Mouse (Mus musculus) limb, embryonic 14.5 days (tissue): Measurements from ENCODE around the gene Orai3. TPM values are rescaled to one million over a fixed set of nuclear protein-coding genes. Genes with fewer than 3 reads are reported as not detected.

Experiments used
- ATAC-seq: fragments of 200-750 bp; cut with Nextera tagmentation; 2 replicates; pipeline ENCODE4 v1.8.0; 2017; ENCODE audit warnings: low read depth, moderate number of reproducible peaks, moderate TSS enrichment; ENCODE audit not compliant: low FRiP score
- DNase-seq: peaks from one replicate; pipeline ENCODE4 v3.0.0-alpha.2; 2015; ENCODE audit warnings: low spot score
- H3K27ac ChIP-seq: fragments of 300-500 bp; sonication (generic); replicated peaks from 2 replicates; pipeline ENCODE4 v1.5.1; 2014; ENCODE audit warnings: low read depth, mild to moderate bottlenecking, low read length, moderate library complexity, mixed read lengths
- H3K27me3 ChIP-seq: fragments of 300-500 bp; sonication (generic); 2 replicates; pipeline ENCODE4 v1.6.1; 2014; ENCODE audit warnings: low read length, mixed read lengths; ENCODE audit not compliant: control insufficient read depth, insufficient read depth
- H3K36me3 ChIP-seq: fragments of 300-500 bp; sonication (generic); 2 replicates; pipeline ENCODE4 v1.6.1; 2014; ENCODE audit warnings: mild to moderate bottlenecking, low read length, moderate library complexity, mixed read lengths; ENCODE audit not compliant: control insufficient read depth, insufficient read depth
- H3K4me1 ChIP-seq: fragments of 300-500 bp; sonication (generic); 2 replicates; pipeline ENCODE4 v1.6.1; 2014; ENCODE audit warnings: antibody characterized with exemption, low read length, mixed read lengths; ENCODE audit not compliant: control insufficient read depth, insufficient read depth
- H3K4me2 ChIP-seq: fragments of 300-500 bp; sonication (generic); replicated peaks from 2 replicates; pipeline ENCODE4 v1.6.1; 2014; ENCODE audit warnings: low read depth, mild to moderate bottlenecking, low read length, moderate library complexity; ENCODE audit not compliant: severe bottlenecking
- H3K4me3 ChIP-seq: fragments of 300-500 bp; sonication (generic); replicated peaks from 2 replicates; pipeline ENCODE4 v1.5.1; 2014; ENCODE audit warnings: low read length
- H3K9ac ChIP-seq: fragments of 300-500 bp; sonication (generic); 2 replicates; pipeline ENCODE4 v1.6.1; 2014; ENCODE audit warnings: mild to moderate bottlenecking, low read depth, low read length, moderate library complexity; ENCODE audit not compliant: severe bottlenecking
- H3K9me3 ChIP-seq: fragments of 300-500 bp; sonication (generic); 2 replicates; pipeline ENCODE4 v1.6.1; 2016; ENCODE audit warnings: low read length; ENCODE audit not compliant: control insufficient read depth
- POLR2A ChIP-seq: fragments of 200-500 bp; IDR thresholded peaks from 2 replicates; pipeline ENCODE4 v1.8.0; 2012; ENCODE audit warnings: inconsistent platforms, mild to moderate bottlenecking, moderate library complexity, borderline replicate concordance; ENCODE audit not compliant: insufficient read depth, insufficient read length; ENCODE audit errors: extremely low read depth
- WGBS: fragments of 180-500 bp; shearing (Covaris S2); extraction: QIAGEN DNeasy Blood & Tissue Kit; methylation state at CpG from one replicate; pipeline ENCODE4 v1.1.7; 2014; 5-methylcytosine and 5-hydroxymethylcytosine counted together
- polyA plus RNA-seq, 2 experiments: library from polyadenylated mRNA; depleted of rRNA in 1 of 2; stranded (reverse) in 1 of 2; unstranded in 1 of 2; fragments of >200 nt; fragmentation: Nextera tagmentation in 1 of 2; extraction: Ambion mirVana in 1 of 2; gene quantifications; 2 replicates each; pipeline versions ENCODE4 v1.2.1 to v1.2.3; 2012 to 2014

The Orai3 gene
- polyA plus RNA-seq, 2 experiments = 10.5 to 22.8 TPM

GRCm38 (mm10) chr7:127815954-127816821 is 46.6 kb downstream of the Orai3 start:
- 0 out of 2 replicates have a peak, but pooled peaks have one; percentile 60 for ATAC-seq
- Histone ChIP-seq H3K4me2 (no peak overlapping the region), H3K27me3 (no peaks in the 10 kb centered on the region), H3K4me1 (no peaks in the 10 kb centered on the region), H3K27ac (no peak overlapping the region), H3K36me3 (peaks cover 28% of the 10 kb centered on the region), H3K9ac (no peak overlapping the region), H3K4me3 (no peak overlapping the region), H3K9me3 (no peaks in the 10 kb centered on the region)
- WGBS = 64% methylated on average over 15 of the region's 15 CpGs
- TF ChIP-seq POLR2A = no peak
- DNase-seq = no peak

- no peak for TF ChIP-seq POLR2A
- Histone ChIP-seq H3K36me3 (peaks cover 28% of the 10 kb centered on the region), H3K4me2 (no peak overlapping the region), H3K9me3 (no peaks in the 10 kb centered on the region), H3K9ac (no peak overlapping the region), H3K27me3 (no peaks in the 10 kb centered on the region), H3K4me3 (no peak overlapping the region), H3K4me1 (no peaks in the 10 kb centered on the region; the same call in 1 of the 2 replicates), H3K27ac (no peak overlapping the region)
- DNase-seq = no peak
- ATAC-seq = no peak
- WGBS = 73% methylated on average over 7 of the region's 7 CpGs
Measured at GRCm38 (mm10) chr7:127817053-127817452, 47.4 kb downstream of the Orai3 start.

GRCm38 (mm10) chr7:127817776-127818175 is 48.2 kb downstream of the Orai3 start:
- no peak overlapping the region for H3K4me3 ChIP-seq
- no peak for TF ChIP-seq POLR2A
- WGBS = 95% methylated on average over 5 of the region's 5 CpGs
- H3K27me3 ChIP-seq = no peaks in the 10 kb centered on the region
- H3K4me2 ChIP-seq = no peak overlapping the region
- H3K36me3 ChIP-seq = peaks cover 28% of the 10 kb centered on the region
- H3K27ac ChIP-seq = no peak overlapping the region
- no peak for DNase-seq
- H3K4me1 ChIP-seq = peaks cover 6% of the 10 kb centered on the region; the same call in 1 of the 2 replicates
- no peak for ATAC-seq
- H3K9ac ChIP-seq = no peak overlapping the region
- no peaks in the 10 kb centered on the region for H3K9me3 ChIP-seq

- 74% methylated on average over 11 of the region's 13 CpGs for WGBS
- no peak for ATAC-seq
- Histone ChIP-seq H3K4me1 (peaks cover 19% of the 10 kb centered on the region), H3K9ac (no peak overlapping the region), H3K4me3 (no peak overlapping the region), H3K36me3 (0 out of 2 replicates have a peak, but pooled peaks cover 9% of the 10 kb centered on the region), H3K4me2 (no peak overlapping the region), H3K27me3 (no peaks in the 10 kb centered on the region), H3K27ac (no peak overlapping the region), H3K9me3 (no peaks in the 10 kb centered on the region)
- no peak for TF ChIP-seq POLR2A
- no peak for DNase-seq
Measured at GRCm38 (mm10) chr7:127820836-127821509, 51.4 kb downstream of the Orai3 start.

GRCm38 (mm10) chr7:127822494-127822893 is 52.9 kb downstream of the Orai3 start:
- 0 out of 2 replicates have a peak, but pooled peaks cover 9% of the 10 kb centered on the region for H3K36me3 ChIP-seq
- H3K4me3 ChIP-seq = no peak overlapping the region
- no peak overlapping the region for H3K4me2 ChIP-seq
- no peak overlapping the region for H3K27ac ChIP-seq
- H3K27me3 ChIP-seq = no peaks in the 10 kb centered on the region
- DNase-seq = no peak
- WGBS = 72% methylated on average over 3 of the region's 3 CpGs
- H3K9me3 ChIP-seq = no peaks in the 10 kb centered on the region
- no peak for TF ChIP-seq POLR2A
- H3K4me1 ChIP-seq = peaks cover 19% of the 10 kb centered on the region
- no peak overlapping the region for H3K9ac ChIP-seq
- ATAC-seq = no peak
